Mouse (Mus musculus) forebrain, embryonic 14.5 days (tissue): ENCODE measurements around the gene Ces1a. TPM values are rescaled to one million over a fixed set of nuclear protein-coding genes. Genes with fewer than 3 reads are reported as not detected.
A peak's percentile ranks its signal among the peaks of the same experiment; 100 is the strongest.

Experiments used
- ATAC-seq: fragments of 200-750 bp; cut with Nextera tagmentation; 2 replicates; pipeline ENCODE4 v1.8.0; 2017; ENCODE audit warnings: mild to moderate bottlenecking, moderate library complexity
- DNase-seq: peaks from one replicate; pipeline ENCODE4 v3.0.0-alpha.2; 2015; ENCODE audit warnings: low spot score
- H3K27ac ChIP-seq: fragments of 300-500 bp; sonication (generic); 2 replicates; pipeline ENCODE4 v1.5.1; 2014; ENCODE audit warnings: low read depth, mild to moderate bottlenecking, control low read depth, low read length, moderate library complexity
- H3K27me3 ChIP-seq: fragments of 300-500 bp; sonication (generic); replicated peaks from 2 replicates; pipeline ENCODE4 v1.6.1; 2014; ENCODE audit warnings: low read length, control low read depth, mixed read lengths; ENCODE audit not compliant: control insufficient read depth, insufficient read depth
- H3K36me3 ChIP-seq: fragments of 300-500 bp; sonication (generic); 2 replicates; pipeline ENCODE4 v1.6.1; 2014; ENCODE audit warnings: low read length, control low read depth; ENCODE audit not compliant: control insufficient read depth, insufficient read depth
- H3K4me1 ChIP-seq: fragments of 300-500 bp; sonication (generic); 2 replicates; pipeline ENCODE4 v1.6.1; 2014; ENCODE audit warnings: antibody characterized with exemption, low read length, control low read depth; ENCODE audit not compliant: control insufficient read depth, insufficient read depth
- H3K4me2 ChIP-seq: fragments of 300-500 bp; sonication (generic); 2 replicates; pipeline ENCODE4 v1.6.1; 2014; ENCODE audit warnings: mild to moderate bottlenecking, control low read depth, low read length
- H3K4me3 ChIP-seq: fragments of 300-500 bp; sonication (generic); 2 replicates; pipeline ENCODE4 v1.5.1; 2014; ENCODE audit warnings: low read depth, low read length, control low read depth
- H3K9ac ChIP-seq: fragments of 300-500 bp; sonication (generic); 2 replicates; pipeline ENCODE4 v1.6.1; 2014; ENCODE audit warnings: mild to moderate bottlenecking, low read length, control low read depth, moderate library complexity
- H3K9me3 ChIP-seq: fragments of 300-500 bp; sonication (generic); replicated peaks from 2 replicates; pipeline ENCODE4 v1.6.1; 2016; ENCODE audit warnings: low read length, control low read depth, mixed read lengths; ENCODE audit not compliant: control insufficient read depth
- WGBS: fragments of 180-500 bp; shearing (Covaris S2); extraction: QIAGEN DNeasy Blood & Tissue Kit; methylation state at CpG from one replicate; pipeline ENCODE4 v1.1.7; 2014; 5-methylcytosine and 5-hydroxymethylcytosine counted together
- polyA plus RNA-seq: library from polyadenylated mRNA; unstranded; fragments of >200 nt; fragmentation: Nextera tagmentation; extraction: Ambion mirVana; gene quantifications from 2 replicates; pipeline ENCODE4 v1.2.1, GENCODE M21; 2014

Ces1a gene
- polyA plus RNA-seq, 1 experiment from 2014 or later: not detected

- no peak overlapping the region for H3K4me3 ChIP-seq
Observed at GRCm38 (mm10) chr8:93055238-93055637, 7.2 kb upstream of the Ces1a start.

GRCm38 (mm10) chr8:93048510-93049416, 771 bp upstream of the Ces1a start:
- 69% methylated on average over 4 of the region's 4 CpGs for WGBS
- H3K36me3 ChIP-seq: no peaks in the 10 kb centered on the region

More at GRCm38 (mm10) chr8:93055238-93055637, 7.2 kb upstream of the Ces1a start:
- Histone ChIP-seq H3K4me1 (no peaks in the 10 kb centered on the region), H3K36me3 (no peaks in the 10 kb centered on the region), H3K4me2 (no peak overlapping the region), H3K9ac (no peak overlapping the region), H3K27me3 (no peaks in the 10 kb centered on the region), H3K27ac (no peak overlapping the region), H3K9me3 (no peaks in the 10 kb centered on the region)
- ATAC-seq (no peak), DNase-seq (no peak)
- 59% methylated on average over 2 of the region's 2 CpGs for WGBS

GRCm38 (mm10) chr8:93043083-93043482, 4.9 kb downstream of the Ces1a start:
- H3K27ac ChIP-seq: no peak overlapping the region
- no peaks in the 10 kb centered on the region for H3K36me3 ChIP-seq
- H3K4me1 ChIP-seq: no peaks in the 10 kb centered on the region
- no peaks in the 10 kb centered on the region for H3K9me3 ChIP-seq
- H3K9ac ChIP-seq: no peak overlapping the region
- H3K4me2 ChIP-seq: no peak overlapping the region
- H3K27me3 ChIP-seq: no peaks in the 10 kb centered on the region
- H3K4me3 ChIP-seq: no peak overlapping the region
- WGBS: 59% methylated on average over 1 of the region's 1 CpGs
- ATAC-seq (no peak), DNase-seq (no peak)

More at GRCm38 (mm10) chr8:93048510-93049416, 771 bp upstream of the Ces1a start:
- Histone ChIP-seq H3K27ac (no peak overlapping the region), H3K9ac (no peak overlapping the region), H3K4me2 (no peak overlapping the region), H3K9me3 (no peaks in the 10 kb centered on the region), H3K4me1 (no peaks in the 10 kb centered on the region), H3K27me3 (no peaks in the 10 kb centered on the region), H3K4me3 (no peak overlapping the region)
- no peak for ATAC-seq
- DNase-seq: peak; percentile 7

DNA sequence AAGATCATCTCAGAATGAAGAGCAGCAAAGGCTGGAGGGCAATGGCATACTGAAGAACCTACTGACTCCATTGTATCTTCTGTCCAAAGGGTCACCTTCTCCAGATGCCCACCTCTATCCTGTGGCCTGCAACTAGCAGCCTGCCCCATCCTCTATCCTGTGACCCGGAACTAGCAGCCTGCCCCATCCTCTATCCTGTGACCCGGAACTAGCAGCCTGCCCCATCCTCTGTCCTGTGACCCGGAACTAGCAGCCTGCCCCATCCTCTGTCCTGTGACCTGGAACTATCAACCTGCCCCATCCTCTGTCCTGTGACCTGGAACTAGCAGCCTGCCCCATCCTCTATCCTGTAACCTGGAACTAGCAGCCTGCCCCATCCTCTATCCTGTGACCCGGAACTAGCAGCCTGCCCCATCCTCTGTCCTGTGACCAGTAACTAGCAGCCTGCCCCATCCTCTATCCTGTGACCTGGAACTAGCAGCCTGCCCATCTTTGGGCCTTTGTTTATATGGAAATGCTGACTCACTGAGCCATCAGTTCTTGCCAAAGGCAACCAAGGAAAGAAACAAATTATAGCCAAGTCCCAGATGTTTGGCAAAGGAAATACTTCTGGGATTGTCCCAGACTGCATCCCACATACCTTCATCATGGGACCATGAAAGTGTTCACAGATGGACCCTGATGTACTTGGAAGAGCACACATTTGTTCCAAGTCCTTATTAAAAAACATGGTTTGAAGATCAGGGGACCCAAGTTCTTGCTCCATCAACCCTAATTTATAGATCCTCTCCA, 7.0 kb downstream of the Ces1a start:
- Histone ChIP-seq H3K27ac (no peak overlapping the region), H3K4me2 (no peak overlapping the region), H3K9me3 (no peaks in the 10 kb centered on the region), H3K27me3 (no peaks in the 10 kb centered on the region), H3K4me3 (no peak overlapping the region), H3K9ac (no peak overlapping the region), H3K4me1 (no peaks in the 10 kb centered on the region), H3K36me3 (no peaks in the 10 kb centered on the region)
- DNase-seq (no peak), ATAC-seq (no peak)
- WGBS: 85% methylated on average over 4 of the region's 4 CpGs

- ATAC-seq: no peak
- H3K27me3 ChIP-seq: no peaks in the 10 kb centered on the region
- H3K4me3 ChIP-seq: no peak overlapping the region
- H3K4me2 ChIP-seq: no peak overlapping the region
- H3K36me3 ChIP-seq: no peaks in the 10 kb centered on the region
- no peak overlapping the region for H3K27ac ChIP-seq
- H3K9ac ChIP-seq: no peak overlapping the region
- WGBS: 73% methylated on average over 2 of the region's 2 CpGs
- no peaks in the 10 kb centered on the region for H3K4me1 ChIP-seq
- no peak for DNase-seq
- H3K9me3 ChIP-seq: no peaks in the 10 kb centered on the region
Observed at GRCm38 (mm10) chr8:93040256-93040655, 7.7 kb downstream of the Ces1a start.

DNA sequence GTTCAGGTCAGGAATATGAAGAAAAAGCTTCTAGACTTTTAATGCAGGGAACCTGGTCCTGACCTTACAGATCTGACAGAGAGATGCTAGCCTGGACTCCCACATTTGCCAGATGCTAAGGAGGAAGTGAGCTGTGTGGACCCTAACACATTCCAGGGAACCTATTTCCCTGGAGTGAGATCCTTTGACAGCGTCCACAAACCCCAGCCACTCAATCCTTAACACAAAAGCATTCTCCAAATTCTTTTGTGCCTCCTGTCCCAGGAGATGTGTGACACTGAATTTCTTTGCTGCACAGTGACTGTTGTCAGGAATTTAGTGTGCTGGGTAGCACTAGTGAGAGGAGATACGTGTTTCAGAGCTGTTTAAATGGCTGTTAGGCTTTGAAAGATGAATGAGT, 9.2 kb downstream of the Ces1a start:
- Histone ChIP-seq H3K4me3 (no peak overlapping the region), H3K27ac (no peak overlapping the region), H3K4me2 (no peak overlapping the region), H3K9me3 (no peaks in the 10 kb centered on the region), H3K4me1 (no peaks in the 10 kb centered on the region), H3K36me3 (no peaks in the 10 kb centered on the region), H3K27me3 (no peaks in the 10 kb centered on the region), H3K9ac (no peak overlapping the region)
- ATAC-seq: no peak
- DNase-seq: no peak
- 6% methylated on average over 2 of the region's 2 CpGs for WGBS

- Histone ChIP-seq H3K27me3 (no peaks in the 10 kb centered on the region), H3K9me3 (no peaks in the 10 kb centered on the region)
- 78% methylated on average over 2 of the region's 2 CpGs for WGBS
Observed at GRCm38 (mm10) chr8:93030664-93031063, 17.3 kb downstream of the Ces1a start.

GRCm38 (mm10) chr8:93021738-93022137, 26.3 kb downstream of the Ces1a start:
- no peak overlapping the region for H3K4me2 ChIP-seq
- no peaks in the 10 kb centered on the region for H3K36me3 ChIP-seq
- no peak overlapping the region for H3K27ac ChIP-seq
- no peaks in the 10 kb centered on the region for H3K27me3 ChIP-seq
- H3K9me3 ChIP-seq: no peaks in the 10 kb centered on the region
- DNase-seq (no peak), ATAC-seq (no peak)
- H3K4me3 ChIP-seq: no peak overlapping the region
- H3K4me1 ChIP-seq: no peaks in the 10 kb centered on the region
- H3K9ac ChIP-seq: no peak overlapping the region
- 72% methylated on average over 5 of the region's 5 CpGs for WGBS

More at GRCm38 (mm10) chr8:93030664-93031063, 17.3 kb downstream of the Ces1a start:
- no peaks in the 10 kb centered on the region for H3K4me1 ChIP-seq
- no peak overlapping the region for H3K4me3 ChIP-seq
- H3K9ac ChIP-seq: no peak overlapping the region
- H3K27ac ChIP-seq: no peak overlapping the region
- H3K36me3 ChIP-seq: no peaks in the 10 kb centered on the region
- H3K4me2 ChIP-seq: no peak overlapping the region
- DNase-seq (no peak), ATAC-seq (no peak)

DNA sequence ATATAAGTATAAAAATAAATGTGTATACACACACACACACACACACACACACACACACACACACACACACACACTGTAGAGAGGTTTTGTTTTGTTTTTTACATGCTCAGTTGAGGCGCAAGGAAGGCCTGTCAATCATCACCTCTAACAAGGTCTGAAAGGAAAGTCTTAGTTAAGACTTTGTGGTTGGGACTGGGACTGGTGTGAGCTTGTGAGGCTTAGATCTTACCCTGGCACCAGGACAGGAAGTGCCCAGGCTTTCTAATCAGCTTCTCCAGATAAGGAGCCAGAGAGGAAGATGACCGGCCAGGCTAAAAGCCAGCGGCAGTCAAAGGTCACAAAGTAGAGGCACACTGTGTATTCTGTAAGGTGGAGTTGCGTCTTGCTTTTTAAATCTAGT, 33.7 kb downstream of the Ces1a start:
- Histone ChIP-seq H3K4me2 (no peak overlapping the region), H3K27ac (no peak overlapping the region), H3K4me3 (no peak overlapping the region), H3K27me3 (no peaks in the 10 kb centered on the region), H3K36me3 (no peaks in the 10 kb centered on the region), H3K9ac (no peak overlapping the region), H3K9me3 (no peaks in the 10 kb centered on the region), H3K4me1 (no peaks in the 10 kb centered on the region)
- ATAC-seq (no peak), DNase-seq (no peak)
- 88% methylated on average over 4 of the region's 4 CpGs for WGBS
